Mouse (Mus musculus) midbrain, embryonic 14.5 days (tissue): Measurements from ENCODE around the gene Card9. TPM values are rescaled to one million over a fixed set of nuclear protein-coding genes. Genes with fewer than 3 reads are reported as not detected.

Source experiments
- ATAC-seq: fragments of 200-750 bp; cut with Nextera tagmentation; 2 replicates; pipeline ENCODE4 v1.8.0; 2017; ENCODE audit warnings: moderate number of reproducible peaks, moderate library complexity; ENCODE audit not compliant: low FRiP score, low TSS enrichment
- DNase-seq: peaks from one replicate; pipeline ENCODE4 v3.0.0-alpha.2; 2015
- H3K27ac ChIP-seq: fragments of 300-500 bp; sonication (generic); replicated peaks from 2 replicates; pipeline ENCODE4 v1.5.1; 2014; ENCODE audit warnings: mild to moderate bottlenecking, low read depth, low read length, moderate library complexity
- H3K27me3 ChIP-seq: fragments of 300-500 bp; sonication (generic); 2 replicates; pipeline ENCODE4 v1.6.1; 2014; ENCODE audit warnings: low read length, control low read depth, mixed read lengths; ENCODE audit not compliant: control insufficient read depth, insufficient read depth
- H3K36me3 ChIP-seq: fragments of 300-500 bp; sonication (generic); 2 replicates; pipeline ENCODE4 v1.6.1; 2014; ENCODE audit warnings: low read length, control low read depth; ENCODE audit not compliant: control insufficient read depth, insufficient read depth
- H3K4me1 ChIP-seq: fragments of 300-500 bp; sonication (generic); 2 replicates; pipeline ENCODE4 v1.6.1; 2014; ENCODE audit warnings: mild to moderate bottlenecking, antibody characterized with exemption, low read length, control low read depth; ENCODE audit not compliant: control insufficient read depth, insufficient read depth
- H3K4me2 ChIP-seq: fragments of 300-500 bp; sonication (generic); 2 replicates; pipeline ENCODE4 v1.6.1; 2014; ENCODE audit warnings: mild to moderate bottlenecking, low read length, moderate library complexity
- H3K4me3 ChIP-seq: fragments of 300-500 bp; sonication (generic); replicated peaks from 2 replicates; pipeline ENCODE4 v1.5.1; 2014; ENCODE audit warnings: low read depth, low read length
- H3K9ac ChIP-seq: fragments of 300-500 bp; sonication (generic); replicated peaks from 2 replicates; pipeline ENCODE4 v1.6.1; 2014; ENCODE audit warnings: mild to moderate bottlenecking, low read length, moderate library complexity
- H3K9me3 ChIP-seq: fragments of 300-500 bp; sonication (generic); 2 replicates; pipeline ENCODE4 v1.6.1; 2016; ENCODE audit warnings: low read length, control low read depth, mixed read lengths; ENCODE audit not compliant: control insufficient read depth
- WGBS: fragments of 180-500 bp; shearing (Covaris S2); extraction: QIAGEN DNeasy Blood & Tissue Kit; methylation state at CpG from one replicate; pipeline ENCODE4 v1.1.7; 2014; 5-methylcytosine and 5-hydroxymethylcytosine counted together
- polyA plus RNA-seq: library from polyadenylated mRNA; unstranded; fragments of >200 nt; fragmentation: Nextera tagmentation; extraction: Ambion mirVana; gene quantifications from 2 replicates; pipeline ENCODE4 v1.2.1, GENCODE M21; 2014

Gene Card9
- polyA plus RNA-seq, 1 experiment from 2014 or later = 1.7 TPM

- H3K9ac ChIP-seq = no peak overlapping the region
- DNase-seq = no peak
- 81% methylated on average over 7 of the region's 7 CpGs for WGBS
- H3K4me2 ChIP-seq = no peak overlapping the region
- peaks cover 9% of the 10 kb centered on the region for H3K4me1 ChIP-seq
- no peaks in the 10 kb centered on the region for H3K9me3 ChIP-seq
- no peak overlapping the region for H3K27ac ChIP-seq
- no peak overlapping the region for H3K4me3 ChIP-seq
- no peak for ATAC-seq
- H3K36me3 ChIP-seq = 0 out of 2 replicates have a peak, but pooled peaks cover 3% of the 10 kb centered on the region
- H3K27me3 ChIP-seq = no peaks in the 10 kb centered on the region
Measured at GRCm38 (mm10) chr2:26356678-26357077, 4.0 kb downstream of the Card9 start.

- no peak overlapping the region for H3K4me2 ChIP-seq
- H3K4me1 ChIP-seq = peaks cover 9% of the 10 kb centered on the region
- no peak overlapping the region for H3K4me3 ChIP-seq
- no peak for DNase-seq
- H3K9ac ChIP-seq = no peak overlapping the region
- no peaks in the 10 kb centered on the region for H3K9me3 ChIP-seq
- H3K27ac ChIP-seq = no peak overlapping the region
- no peak for ATAC-seq
- H3K36me3 ChIP-seq = 0 out of 2 replicates have a peak, but pooled peaks cover 3% of the 10 kb centered on the region
- no peaks in the 10 kb centered on the region for H3K27me3 ChIP-seq
- 88% methylated on average over 4 of the region's 4 CpGs for WGBS
Measured at GRCm38 (mm10) chr2:26356231-26356630, 4.5 kb downstream of the Card9 start.

- Histone ChIP-seq H3K27me3 (no peaks in the 10 kb centered on the region), H3K36me3 (peaks cover 11% of the 10 kb centered on the region), H3K4me2 (no peak overlapping the region), H3K4me3 (no peak overlapping the region), H3K9me3 (no peaks in the 10 kb centered on the region), H3K4me1 (peaks cover 20% of the 10 kb centered on the region), H3K27ac (no peak overlapping the region), H3K9ac (no peak overlapping the region)
- DNase-seq (no peak), ATAC-seq (no peak)
- WGBS = 87% methylated on average over 4 of the region's 4 CpGs
Measured at GRCm38 (mm10) chr2:26354401-26354800, 6.3 kb downstream of the Card9 start.

GRCm38 (mm10) chr2:26353066-26353980 is 7.4 kb downstream of the Card9 start:
- H3K27me3 ChIP-seq = no peaks in the 10 kb centered on the region
- DNase-seq = no peak
- peak overlapping the region; percentile 92; the same call in 1 of the 2 replicates for H3K9ac ChIP-seq
- H3K4me2 ChIP-seq = peak overlapping the region; percentile 82
- H3K4me3 ChIP-seq = peak overlapping the region; percentile 80
- H3K9me3 ChIP-seq = no peaks in the 10 kb centered on the region
- no peak for ATAC-seq
- H3K36me3 ChIP-seq = peaks cover 22% of the 10 kb centered on the region
- peaks cover 20% of the 10 kb centered on the region for H3K4me1 ChIP-seq
- no peak overlapping the region for H3K27ac ChIP-seq
- WGBS = 90% methylated on average over 11 of the region's 11 CpGs

- Histone ChIP-seq H3K9me3 (no peaks in the 10 kb centered on the region), H3K4me2 (peak overlapping the region; percentile 82), H3K4me3 (peak overlapping the region; percentile 80), H3K4me1 (peaks cover 20% of the 10 kb centered on the region), H3K27me3 (no peaks in the 10 kb centered on the region), H3K9ac (peak overlapping the region; percentile 92), H3K27ac (peak overlapping the region; percentile 91), H3K36me3 (peaks cover 31% of the 10 kb centered on the region)
- ATAC-seq (peak; percentile 53), DNase-seq (no peak)
- 2% methylated on average over 36 of the region's 36 CpGs for WGBS
Measured at GRCm38 (mm10) chr2:26352291-26352910, 8.3 kb downstream of the Card9 start.

- Histone ChIP-seq H3K27ac (peak within 1 kb of the TSS; percentile 91), H3K9ac (peak within 1 kb of the TSS; percentile 92), H3K4me2 (peak within 1 kb of the TSS; percentile 82), H3K4me3 (peak within 1 kb of the TSS; percentile 80), H3K36me3 (peaks cover 39% of the 10 kb centered on the region), H3K27me3 (no peaks in the 10 kb centered on the region), H3K9me3 (no peaks in the 10 kb centered on the region), H3K4me1 (peaks cover 20% of the 10 kb centered on the region)
- ATAC-seq = peak; percentile 85
- DNase-seq = peak; percentile 97
- 2% methylated on average over 62 of the region's 62 CpGs for WGBS
Measured at GRCm38 (mm10) chr2:26351358-26352290, 9.1 kb downstream of the Card9 start, which contains the start of gene Dnlz. Gene Dnlz (minus strand): TSS chr2:26352110.

- peaks cover 70% of the 10 kb centered on the region for H3K36me3 ChIP-seq
- WGBS = 79% methylated on average over 6 of the region's 6 CpGs
- H3K27me3 ChIP-seq = no peaks in the 10 kb centered on the region
- no peak overlapping the region for H3K9ac ChIP-seq
- ATAC-seq (no peak), DNase-seq (no peak)
- no peak overlapping the region for H3K4me3 ChIP-seq
- no peak overlapping the region for H3K4me2 ChIP-seq
- peaks cover 19% of the 10 kb centered on the region for H3K4me1 ChIP-seq
- H3K9me3 ChIP-seq = no peaks in the 10 kb centered on the region
- H3K27ac ChIP-seq = no peak overlapping the region
Measured at GRCm38 (mm10) chr2:26348241-26348640, 12.5 kb downstream of the Card9 start.
